Mouse (Mus musculus) testis, adult 2 months (tissue): ENCODE results near the gene Foxj1. TPM values are rescaled to one million over a fixed set of nuclear protein-coding genes. Genes with fewer than 3 reads are reported as not detected.

Experiments used
- H3K27ac ChIP-seq: fragments of 200-500 bp; 2 replicates; pipeline ENCODE4 v1.5.1; 2012; ENCODE audit warnings: low read depth, low read length; ENCODE audit not compliant: control insufficient read depth, insufficient read depth
- H3K27me3 ChIP-seq: fragments of 200-500 bp; 2 replicates; pipeline ENCODE4 v1.6.1; 2012; ENCODE audit warnings: mild to moderate bottlenecking, low read length, moderate library complexity; ENCODE audit not compliant: control insufficient read depth, insufficient read depth
- H3K36me3 ChIP-seq: fragments of 200-500 bp; 2 replicates; pipeline ENCODE4 v1.6.1; 2012; ENCODE audit warnings: mild to moderate bottlenecking, low read length; ENCODE audit not compliant: control insufficient read depth, insufficient read depth
- H3K4me1 ChIP-seq: fragments of 200-500 bp; 2 replicates; pipeline ENCODE4 v1.6.1; 2012; ENCODE audit warnings: low read length; ENCODE audit not compliant: control insufficient read depth, insufficient read depth
- H3K4me3 ChIP-seq: fragments of 200-500 bp; 2 replicates; pipeline ENCODE4 v1.5.1; 2012; ENCODE audit warnings: low read depth, mild to moderate bottlenecking, low read length, moderate library complexity, mixed read lengths; ENCODE audit not compliant: control insufficient read depth
- CTCF ChIP-seq: fragments of 200-500 bp; IDR thresholded peaks from 2 replicates; pipeline ENCODE4 v1.5.1; 2012; ENCODE audit warnings: low read depth, mild to moderate bottlenecking, inconsistent platforms, low read length, moderate library complexity; ENCODE audit not compliant: control insufficient read depth, insufficient read depth, insufficient replicate concordance
- POLR2A ChIP-seq: fragments of 200-500 bp; IDR thresholded peaks from 2 replicates; pipeline ENCODE4 v1.6.1; 2012; ENCODE audit warnings: low read depth, mild to moderate bottlenecking, inconsistent platforms, low read length, moderate library complexity; ENCODE audit not compliant: control insufficient read depth
- polyA plus RNA-seq: library from polyadenylated mRNA; depleted of rRNA; stranded (reverse); fragments of >200 nt; gene quantifications from 2 replicates; pipeline ENCODE4 v1.2.3, GENCODE M21; 2012

Gene Foxj1
- polyA plus RNA-seq, 1 experiment, result 75.5 TPM

GRCm38 (mm10) chr11:116330211-116330518, 5.0 kb downstream of the Foxj1 start:
- TF ChIP-seq CTCF (no peak), POLR2A (no peak)
- no peaks in the 10 kb centered on the region for H3K36me3 ChIP-seq
- peaks cover 15% of the 10 kb centered on the region for H3K4me1 ChIP-seq

GRCm38 (mm10) chr11:116329314-116330210, 5.6 kb downstream of the Foxj1 start:
- H3K27me3 ChIP-seq, result no peaks in the 10 kb centered on the region
- no peak overlapping the region for H3K27ac ChIP-seq
- no peak overlapping the region for H3K4me3 ChIP-seq
- H3K36me3 ChIP-seq, result no peaks in the 10 kb centered on the region
- peaks cover 10% of the 10 kb centered on the region for H3K4me1 ChIP-seq
- no peak for TF ChIP-seq CTCF
- no peak for TF ChIP-seq POLR2A

More at GRCm38 (mm10) chr11:116330211-116330518, 5.0 kb downstream of the Foxj1 start:
- Histone ChIP-seq H3K4me3 (no peak overlapping the region), H3K27me3 (no peaks in the 10 kb centered on the region), H3K27ac (no peak overlapping the region)

- H3K36me3 ChIP-seq, result no peaks in the 10 kb centered on the region
- H3K27ac ChIP-seq, result no peak overlapping the region
- no peak for TF ChIP-seq CTCF
- no peaks in the 10 kb centered on the region for H3K27me3 ChIP-seq
- H3K4me1 ChIP-seq, result no peaks in the 10 kb centered on the region; the same call in 1 of the 2 replicates
- no peak overlapping the region for H3K4me3 ChIP-seq
Observed at GRCm38 (mm10) chr11:116326963-116327603, 8.1 kb downstream of the Foxj1 start.

- Histone ChIP-seq H3K27ac (no peak overlapping the region), H3K4me1 (peaks cover 7% of the 10 kb centered on the region), H3K4me3 (peak overlapping the region; percentile 47), H3K36me3 (no peaks in the 10 kb centered on the region), H3K27me3 (no peaks in the 10 kb centered on the region)
- TF ChIP-seq CTCF (peak; percentile 92), POLR2A (no peak)
Observed at GRCm38 (mm10) chr11:116318719-116319659, 16.2 kb downstream of the Foxj1 start.

- no peak overlapping the region for H3K27ac ChIP-seq
- H3K36me3 ChIP-seq, result no peaks in the 10 kb centered on the region
- H3K27me3 ChIP-seq, result no peaks in the 10 kb centered on the region
- peaks cover 5% of the 10 kb centered on the region for H3K4me1 ChIP-seq
- TF ChIP-seq POLR2A, result no peak
- no peak for TF ChIP-seq CTCF
- H3K4me3 ChIP-seq, result no peak overlapping the region
Observed at GRCm38 (mm10) chr11:116312359-116312758, 22.8 kb downstream of the Foxj1 start.

GRCm38 (mm10) chr11:116311169-116311568, 24.0 kb downstream of the Foxj1 start:
- H3K27ac ChIP-seq, result no peak overlapping the region
- H3K4me1 ChIP-seq, result peaks cover 8% of the 10 kb centered on the region
- H3K4me3 ChIP-seq, result no peak overlapping the region
- no peaks in the 10 kb centered on the region for H3K36me3 ChIP-seq
- no peak for TF ChIP-seq POLR2A
- TF ChIP-seq CTCF, result no peak
- no peaks in the 10 kb centered on the region for H3K27me3 ChIP-seq
